Mouse (Mus musculus) forebrain, embryonic 11.5 days (tissue): ENCODE data around the gene Fam216a. TPM values are rescaled to one million over a fixed set of nuclear protein-coding genes. Genes with fewer than 3 reads are reported as not detected.

Source experiments
- ATAC-seq: fragments of 200-750 bp; cut with Nextera tagmentation; replicated peaks from 2 replicates; pipeline ENCODE4 v1.8.0; 2017; ENCODE audit warnings: moderate TSS enrichment; ENCODE audit not compliant: low FRiP score
- DNase-seq: peaks from one replicate; pipeline ENCODE4 v3.0.0-alpha.2; 2017; ENCODE audit warnings: low spot score
- H3K27ac ChIP-seq: fragments of 300-500 bp; sonication (generic); 2 replicates; pipeline ENCODE4 v1.5.1; 2014; ENCODE audit warnings: low read depth, low read length
- H3K27me3 ChIP-seq: fragments of 300-500 bp; sonication (generic); 2 replicates; pipeline ENCODE4 v1.6.1; 2014; ENCODE audit warnings: mild to moderate bottlenecking, low read length, mixed read lengths; ENCODE audit not compliant: control insufficient read depth, insufficient read depth
- H3K36me3 ChIP-seq: fragments of 300-500 bp; sonication (generic); 2 replicates; pipeline ENCODE4 v1.6.1; 2014; ENCODE audit warnings: mild to moderate bottlenecking, low read length, moderate library complexity, mixed read lengths; ENCODE audit not compliant: control insufficient read depth, insufficient read depth
- H3K4me1 ChIP-seq: fragments of 300-500 bp; sonication (generic); replicated peaks from 2 replicates; pipeline ENCODE4 v1.6.1; 2014; ENCODE audit warnings: low read length, mixed read lengths; ENCODE audit not compliant: control insufficient read depth, insufficient read depth
- H3K4me2 ChIP-seq: fragments of 300-500 bp; sonication (generic); 2 replicates; pipeline ENCODE4 v1.6.1; 2014; ENCODE audit warnings: low read depth, mild to moderate bottlenecking, low read length, moderate library complexity, mixed read lengths; ENCODE audit not compliant: severe bottlenecking
- H3K4me3 ChIP-seq: fragments of 300-500 bp; sonication (generic); 2 replicates; pipeline ENCODE4 v1.5.1; 2014; ENCODE audit warnings: low read depth, low read length
- H3K9ac ChIP-seq: fragments of 300-500 bp; sonication (generic); 2 replicates; pipeline ENCODE4 v1.6.1; 2014; ENCODE audit warnings: low read length
- H3K9me3 ChIP-seq: fragments of 300-500 bp; sonication (generic); 2 replicates; pipeline ENCODE4 v1.6.1; 2016; ENCODE audit warnings: low read length, mixed read lengths; ENCODE audit not compliant: control insufficient read depth
- WGBS: fragments of 180-500 bp; shearing (Covaris S2); extraction: QIAGEN DNeasy Blood & Tissue Kit; methylation state at CpG from one replicate; pipeline ENCODE4 v1.1.7; 2014; 5-methylcytosine and 5-hydroxymethylcytosine counted together
- polyA plus RNA-seq: library from polyadenylated mRNA; unstranded; fragments of >200 nt; fragmentation: Nextera tagmentation; extraction: Ambion mirVana; gene quantifications from 2 replicates; pipeline ENCODE4 v1.2.1, GENCODE M21; 2014

Gene Fam216a
- polyA plus RNA-seq, 1 experiment from 2014 or later, result 110 TPM

- 86% methylated on average over 1 of the region's 1 CpGs for whole genome bisulfite sequencing
- H3K36me3 ChIP-seq, result no peaks in the 10 kb centered on the region
- no peak overlapping the region for H3K4me2 ChIP-seq
- peaks cover 3% of the 10 kb centered on the region for H3K9me3 ChIP-seq
- ATAC-seq (no peak), DNase-seq (no peak)
- no peak overlapping the region for H3K9ac ChIP-seq
- H3K27me3 ChIP-seq, result no peaks in the 10 kb centered on the region
- H3K27ac ChIP-seq, result no peak overlapping the region
- H3K4me3 ChIP-seq, result no peak overlapping the region
- H3K4me1 ChIP-seq, result no peaks in the 10 kb centered on the region
Measured at GRCm38 (mm10) chr5:122342874-122343273, 29.3 kb downstream of the Fam216a start.

DNA sequence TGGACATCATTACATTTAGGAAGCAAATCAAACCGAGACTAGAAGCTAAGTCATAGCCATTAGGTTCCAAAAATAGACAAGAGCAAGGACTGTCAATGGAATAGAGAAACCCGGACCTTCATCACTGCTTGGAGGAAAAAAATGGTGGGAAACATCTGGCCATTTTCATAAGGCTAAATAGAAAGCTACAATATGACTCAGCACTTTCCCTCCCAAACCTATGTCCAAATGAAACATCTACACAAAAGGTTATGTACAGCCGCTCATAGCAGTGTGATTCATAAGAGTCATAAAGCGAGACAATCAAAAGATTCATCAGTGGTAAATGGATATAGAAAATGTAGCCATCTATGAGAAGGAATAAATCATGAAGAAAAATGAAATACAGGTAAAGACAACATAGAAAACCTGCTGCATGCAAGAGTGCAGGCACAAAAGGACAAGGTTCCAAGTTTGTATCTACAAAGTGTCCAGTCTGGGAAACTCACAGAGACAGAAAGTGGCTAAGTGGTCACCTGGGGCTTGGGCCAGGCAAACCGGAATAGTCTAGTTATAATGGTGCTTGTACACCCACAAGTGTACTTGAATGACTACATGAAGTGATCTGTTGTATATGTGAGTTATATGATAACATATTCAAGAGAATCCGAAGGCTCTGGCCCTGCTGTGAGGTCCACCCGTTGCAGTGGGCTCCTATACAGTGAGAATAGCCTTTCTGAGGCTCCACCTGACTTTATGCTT is 35.4 kb downstream of the Fam216a start:
- DNase-seq (no peak), ATAC-seq (no peak)
- no peak overlapping the region for H3K4me3 ChIP-seq
- H3K36me3 ChIP-seq, result no peaks in the 10 kb centered on the region
- no peaks in the 10 kb centered on the region for H3K4me1 ChIP-seq
- H3K4me2 ChIP-seq, result no peak overlapping the region
- WGBS, result 89% methylated on average over 7 of the region's 7 CpGs
- no peak overlapping the region for H3K27ac ChIP-seq
- H3K9ac ChIP-seq, result no peak overlapping the region
- no peaks in the 10 kb centered on the region for H3K27me3 ChIP-seq
- no peaks in the 10 kb centered on the region for H3K9me3 ChIP-seq

DNA sequence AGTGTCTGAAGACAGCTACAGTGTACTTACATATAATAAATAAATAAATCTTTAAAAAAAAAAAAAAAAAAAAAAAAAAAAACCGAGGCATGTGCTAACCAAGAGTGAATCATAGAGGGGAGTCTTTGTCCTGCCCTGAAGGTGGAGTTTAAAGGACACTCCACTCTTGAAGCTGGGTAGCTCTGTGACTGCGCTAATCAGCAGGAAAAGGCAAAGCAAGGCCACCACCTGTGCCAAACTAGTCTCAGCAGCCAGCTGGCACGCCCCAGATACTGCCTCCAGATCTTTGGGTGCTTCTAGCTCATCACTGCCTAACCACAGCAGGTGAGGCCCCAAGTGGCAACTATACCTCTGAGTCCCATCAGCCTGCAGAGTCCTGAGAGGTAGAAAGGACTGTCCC is 37.5 kb downstream of the Fam216a start:
- no peak for DNase-seq
- no peak overlapping the region for H3K9ac ChIP-seq
- ATAC-seq, result no peak
- no peaks in the 10 kb centered on the region for H3K36me3 ChIP-seq
- H3K27me3 ChIP-seq, result no peaks in the 10 kb centered on the region
- WGBS, result 86% methylated on average over 3 of the region's 3 CpGs
- no peaks in the 10 kb centered on the region for H3K9me3 ChIP-seq
- no peak overlapping the region for H3K4me2 ChIP-seq
- H3K27ac ChIP-seq, result no peak overlapping the region
- no peak overlapping the region for H3K4me3 ChIP-seq
- no peaks in the 10 kb centered on the region for H3K4me1 ChIP-seq

GRCm38 (mm10) chr5:122330269-122330668 is 41.9 kb downstream of the Fam216a start:
- H3K4me3 ChIP-seq, result no peak overlapping the region
- no peak overlapping the region for H3K9ac ChIP-seq
- 94% methylated on average over 4 of the region's 4 CpGs for whole genome bisulfite sequencing
- no peaks in the 10 kb centered on the region for H3K4me1 ChIP-seq
- H3K27me3 ChIP-seq, result no peaks in the 10 kb centered on the region
- H3K4me2 ChIP-seq, result no peak overlapping the region
- H3K27ac ChIP-seq, result no peak overlapping the region
- ATAC-seq, result no peak
- no peaks in the 10 kb centered on the region for H3K36me3 ChIP-seq
- no peak for DNase-seq
- no peaks in the 10 kb centered on the region for H3K9me3 ChIP-seq

DNA sequence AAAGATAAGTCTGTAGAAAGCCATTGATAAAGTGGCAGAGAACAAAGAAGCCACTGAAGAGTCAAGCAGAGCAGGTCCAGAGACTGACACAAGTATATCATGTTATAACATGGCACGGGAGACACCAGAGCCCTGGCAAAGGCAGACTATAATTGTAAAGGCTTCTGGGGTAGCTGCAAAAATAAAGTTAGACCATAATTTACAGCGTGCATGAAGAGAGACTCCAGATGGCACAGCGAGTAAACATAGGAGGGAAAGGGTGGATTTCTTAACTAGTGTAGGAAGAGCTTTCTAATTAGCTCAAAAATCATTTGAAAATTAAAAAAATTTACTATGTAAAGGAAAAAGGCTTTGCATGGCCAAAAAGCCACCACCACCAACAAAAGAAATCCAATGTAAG is 44.9 kb downstream of the Fam216a start:
- H3K9me3 ChIP-seq, result no peaks in the 10 kb centered on the region
- DNase-seq (no peak), ATAC-seq (no peak)
- H3K27ac ChIP-seq, result no peak overlapping the region
- WGBS, result 97% methylated on average over 3 of the region's 3 CpGs
- H3K4me3 ChIP-seq, result no peak overlapping the region
- H3K4me2 ChIP-seq, result no peak overlapping the region
- no peaks in the 10 kb centered on the region for H3K27me3 ChIP-seq
- H3K36me3 ChIP-seq, result no peaks in the 10 kb centered on the region; the same call in 1 of the 2 replicates
- no peak overlapping the region for H3K9ac ChIP-seq
- no peaks in the 10 kb centered on the region for H3K4me1 ChIP-seq

DNA sequence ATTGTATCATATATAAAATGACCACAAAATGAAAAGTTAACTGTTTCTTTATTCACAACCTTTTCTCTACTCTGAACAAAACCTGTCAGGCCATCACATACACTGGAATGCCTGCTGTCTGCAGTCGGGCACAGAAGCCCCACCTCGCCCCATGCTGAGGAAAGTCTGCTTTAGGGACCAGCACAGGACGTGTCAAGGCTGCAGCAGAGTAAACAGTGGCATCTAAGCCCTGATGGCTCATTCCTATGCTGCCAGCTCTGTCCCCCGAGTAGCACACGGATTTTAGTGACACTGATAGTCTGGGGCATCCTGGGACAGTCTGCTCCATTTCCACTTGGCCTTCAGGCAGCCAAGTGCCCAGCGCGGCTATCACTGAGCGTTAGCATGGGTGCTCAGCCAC is 46.7 kb downstream of the Fam216a start:
- no peak for DNase-seq
- no peaks in the 10 kb centered on the region for H3K9me3 ChIP-seq
- ATAC-seq, result no peak
- no peaks in the 10 kb centered on the region; the same call in 1 of the 2 replicates for H3K36me3 ChIP-seq
- H3K9ac ChIP-seq, result no peak overlapping the region
- no peak overlapping the region for H3K4me3 ChIP-seq
- no peaks in the 10 kb centered on the region for H3K27me3 ChIP-seq
- whole genome bisulfite sequencing, result 88% methylated on average over 8 of the region's 8 CpGs
- no peak overlapping the region for H3K27ac ChIP-seq
- H3K4me2 ChIP-seq, result no peak overlapping the region
- no peaks in the 10 kb centered on the region for H3K4me1 ChIP-seq

- Histone ChIP-seq H3K4me2 (no peak overlapping the region), H3K9ac (no peak overlapping the region), H3K27me3 (no peaks in the 10 kb centered on the region), H3K4me3 (no peak overlapping the region), H3K9me3 (no peaks in the 10 kb centered on the region), H3K36me3 (no peaks in the 10 kb centered on the region; the same call in 1 of the 2 replicates), H3K4me1 (no peaks in the 10 kb centered on the region), H3K27ac (no peak overlapping the region)
- no peak for ATAC-seq
- DNase-seq, result no peak
- WGBS, result 92% methylated on average over 23 of the region's 23 CpGs
Measured at GRCm38 (mm10) chr5:122324608-122325431, 47.3 kb downstream of the Fam216a start.

GRCm38 (mm10) chr5:122323523-122323922 is 48.6 kb downstream of the Fam216a start:
- Histone ChIP-seq H3K4me3 (no peak overlapping the region), H3K9ac (no peak overlapping the region), H3K27ac (no peak overlapping the region), H3K36me3 (no peaks in the 10 kb centered on the region; the same call in 1 of the 2 replicates), H3K4me1 (no peaks in the 10 kb centered on the region), H3K9me3 (no peaks in the 10 kb centered on the region), H3K4me2 (no peak overlapping the region), H3K27me3 (no peaks in the 10 kb centered on the region)
- no peak for ATAC-seq
- 64% methylated on average over 8 of the region's 8 CpGs for WGBS
- DNase-seq, result peak; percentile 60
